Mouse (Mus musculus) gastrocnemius, postnatal 4 days (tissue): ENCODE measurements around the gene Tex16. TPM values are rescaled to one million over a fixed set of nuclear protein-coding genes. Genes with fewer than 3 reads are reported as not detected.

Experiments
- DNase-seq, 2 experiments: peaks; one replicate each; pipeline ENCODE4 v3.0.0; 2021 to 2022; ENCODE audit warnings: low spot score in 2 of 2, mixed read lengths in 2 of 2
- long read RNA-seq, 2 experiments: library from polyadenylated mRNA; stranded (forward); transcript quantifications; one replicate each; pipeline ENCODE4 v2.0.0; 2021
- total RNA-seq, 2 experiments: library from RNA; stranded (reverse); gene quantifications; 2 replicates each; pipeline ENCODE4 v1.2.3; 2021

Gene Tex16
- 1 to 10 TPM; 6.4 to 8.7 TPM for total RNA-seq
- long read RNA-seq, experiment 1, result 0 reads
- long read RNA-seq, experiment 2, result 0 reads

- DNase-seq, result no peak
Observed at GRCm38 (mm10) chrX:112010707-112011106, at the start of gene Tex16. Tex16 (plus strand) TSS chrX:112011007.

- DNase-seq, result no peak
Observed at GRCm38 (mm10) chrX:111999661-112000060, 11.1 kb upstream of the Tex16 start.

Other genes starting within 250 kb of the Tex16 start
- 1 to 10 TPM; 6.6 to 9.1 TPM for gene Gm45194, start 119.6 kb upstream of the Tex16 start, total RNA-seq
- gene 4933403O08Rik, start 228.0 kb downstream of the Tex16 start, total RNA-seq, result 1 to 10 TPM; 4.0 to 4.7 TPM